Mouse (Mus musculus): ENCODE data around the gene Hivep3.

GRCm38 (mm10) chr4:119833333-119833732 is 99.7 kb downstream of the Hivep3 start:
- TF ChIP-seq CTCF (IDR thresholded peaks at IDR 0.05; ENCODE audit: borderline replicate concordance, control insufficient read depth, extremely low read depth, insufficient read depth, low read length, poor library complexity) = no peak
- TF ChIP-seq POLR2A (IDR thresholded peaks at IDR 0.05; ENCODE audit: control insufficient read depth, extremely low read depth, insufficient read depth, low read length, poor library complexity) = no peak

Data from thymus, adult 2 months (tissue).